Mouse (Mus musculus): ENCODE data around the gene Agt. TPM values are rescaled to one million over a fixed set of nuclear protein-coding genes. Genes with fewer than 3 reads are reported as not detected.

Agt gene
- total RNA-seq, 4 experiments from 2014 or later = 7.5 to 10.9 (median 9.9) TPM

GRCm38 (mm10) chr8:124507572-124508320 lies 61.8 kb downstream of the Agt start:
- no peak for DNase-seq (ENCODE audit: low spot score in 2 of 2)

Other genes with a start within 250 kb of the Agt start
- gene Pgbd5, start 130.0 kb downstream of the Agt start, total RNA-seq (2022) = under 1 TPM; 0.27 to 0.83 (median 0.40) TPM
- gene Cog2, start 48.9 kb downstream of the Agt start, total RNA-seq (2022) = 10 to 100 TPM; 16.1 to 28.7 (median 18.5) TPM
- gene Capn9, start 6.4 kb upstream of the Agt start, total RNA-seq (2022) = not detected
- gene 2310022B05Rik, start 93.7 kb upstream of the Agt start, total RNA-seq (2022) = 10 to 100 TPM in 2 of 4 experiments, 1 to 10 TPM in 2; 8.0 to 13.0 (median 10.7) TPM
- gene Ttc13, start 152.3 kb upstream of the Agt start, total RNA-seq (2022) = 10 to 100 TPM; 14.1 to 20.5 (median 18.3) TPM
- gene Arv1, start 152.4 kb upstream of the Agt start, total RNA-seq (2022) = 1 to 10 TPM; 1.5 to 4.5 (median 3.5) TPM
- under 1 TPM in 3 of 4 experiments, not detected in 1; 0.31 to 0.51 (median 0.36) TPM for gene Fam89a, start 182.1 kb upstream of the Agt start, total RNA-seq (2022)
- under 1 TPM in 2 of 4 experiments, not detected in 2; 0.19 to 0.36 TPM for gene Trim67, start 223.4 kb upstream of the Agt start, total RNA-seq (2022)